14 mouse cellular contexts compared by ENCODE assay signal in genomic region chr17:85484526-85484925, GRCm38 (mm10).
"Had no signal": no experiment of that assay in that cellular context is flagged by ENCODE, and none has a peak within 500 bp of the region (broad histone marks: within the 10 kb centered on the region; RNA-seq: fewer than 3 reads in every experiment).

No protein-coding gene starts in this region.

- H3K4me3 ChIP-seq: left cerebral cortex, adult 2 months; limb, embryonic 10.5 days; liver, embryonic 15.5 days; neural tube, embryonic 13.5 days had no signal

- H3K27ac ChIP-seq: left cerebral cortex, adult 2 months; limb, embryonic 10.5 days; liver, embryonic 15.5 days; neural tube, embryonic 13.5 days; stomach, embryonic 15.5 days had no signal

- H3K4me2 ChIP-seq: liver, embryonic 11.5 days; liver, embryonic 15.5 days; neural tube, embryonic 13.5 days; stomach, embryonic 15.5 days had no signal

- H3K36me3 ChIP-seq: limb, embryonic 10.5 days; liver, embryonic 15.5 days; neural tube, embryonic 13.5 days; stomach, embryonic 15.5 days had no signal

- H3K9me3 ChIP-seq: limb, embryonic 10.5 days; liver, embryonic 15.5 days; neural tube, embryonic 13.5 days; stomach, embryonic 15.5 days had no signal

- ATAC-seq: lung, postnatal 0 days had no signal

- H3K9ac ChIP-seq: liver, embryonic 15.5 days; neural tube, embryonic 13.5 days; stomach, embryonic 15.5 days had no signal

- DNase-seq: kidney, adult 8-10 months; kidney, postnatal 25 days; lung, adult 2 months; lung, postnatal 36 days; right cerebral cortex, postnatal 14 days; thymus, adult 2 months; thymus, postnatal 36 days had no signal
